Mouse (Mus musculus): ENCODE results near the gene Osbp2.

- TF ChIP-seq CTCF (IDR thresholded peaks at IDR 0.05; ENCODE audit: extremely low read depth, insufficient read length, insufficient replicate concordance, low read depth, low read length): no peak
- TF ChIP-seq POLR2A (IDR thresholded peaks at IDR 0.05; ENCODE audit: low read depth, low read length): no peak
Measured at GRCm38 (mm10) chr11:3895933-3896332, 32.2 kb upstream of the Osbp2 start.

Measured in small intestine, adult 2 months (tissue).